Mouse (Mus musculus) right cerebral cortex, postnatal 10 days (tissue): ENCODE results near the gene Fdx1.

Source experiments
- DNase-seq, 2 experiments: peaks; one replicate each; pipeline ENCODE4 v3.0.0; 2021; ENCODE audit warnings: low spot score in 2 of 2

Gene Fdx1

GRCm38 (mm10) chr9:51906938-51907337 lies 56.4 kb downstream of the Fdx1 start:
- no peak for DNase-seq
